Mouse (Mus musculus): ENCODE measurements around the gene Tmem150b. TPM values are rescaled to one million over a fixed set of nuclear protein-coding genes. Genes with fewer than 3 reads are reported as not detected.

The Tmem150b gene
- total and polyA plus RNA-seq, 3 experiments: 0.31 to 1.4 TPM; not detected in 1

- Histone ChIP-seq H3K27me3 (ENCODE audit: control insufficient read depth in 1 of 2, insufficient read depth in 2 of 2, low read length in 2 of 2) (no peaks in the 10 kb centered on the region), H3K4me3 (ENCODE audit: control insufficient read depth in 1 of 2, insufficient read depth in 1 of 2, low read depth in 2 of 2, low read length in 2 of 2) (no peak overlapping the region), H3K9ac (ENCODE audit: control insufficient read depth, low read depth, low read length, poor library complexity, severe bottlenecking) (no peak overlapping the region), H3K36me3 (ENCODE audit: control insufficient read depth in 1 of 2, insufficient read depth in 2 of 2, low read length in 2 of 2) (peaks cover 7 to 15% of the 10 kb centered on the region in 2 experiments), H3K9me3 (replicated peaks; ENCODE audit: insufficient read depth, low read length) (no peaks in the 10 kb centered on the region), H3K79me2 (ENCODE audit: control insufficient read depth, insufficient read depth, low read length, poor library complexity) (no peaks in the 10 kb centered on the region), H3K4me1 (ENCODE audit: control insufficient read depth in 1 of 2, insufficient read depth in 2 of 2, low read length in 2 of 2) (peaks cover 12 to 16% of the 10 kb centered on the region in 2 experiments), H3K27ac (ENCODE audit: control insufficient read depth, low read depth, low read length) (no peak overlapping the region)
- no peak for TF ChIP-seq USF2 (IDR thresholded peaks at IDR 0.05; ENCODE audit: borderline replicate concordance in 1 of 2, insufficient read depth in 1 of 2, low read depth in 1 of 2, low read length in 2 of 2)
- TF ChIP-seq MYC (IDR thresholded peaks at IDR 0.05; ENCODE audit: low read depth, low read length): no peak
- TF ChIP-seq KAT2A (conservative IDR thresholded peaks at IDR 0.05; ENCODE audit: low read depth, low read length): no peak
- no peak for TF ChIP-seq POLR2A (IDR thresholded peaks at IDR 0.05; ENCODE audit: control insufficient read depth in 1 of 2, insufficient read depth in 1 of 2, low read depth in 1 of 2, low read length in 2 of 2, poor library complexity in 1 of 2)
- TF ChIP-seq ZNF384 (IDR thresholded peaks at IDR 0.05; ENCODE audit: low read depth, low read length): no peak
- no peak for TF ChIP-seq ETS1 (IDR thresholded peaks at IDR 0.05; ENCODE audit: low read depth, low read length)
- no peak for TF ChIP-seq UBTF (IDR thresholded peaks at IDR 0.05; ENCODE audit: borderline replicate concordance, insufficient read depth, low read depth, low read length)
- TF ChIP-seq NELFE (IDR thresholded peaks at IDR 0.05; ENCODE audit: low read depth, low read length): no peak
- TF ChIP-seq SMC3 (IDR thresholded peaks at IDR 0.05; ENCODE audit: low read depth, low read length): no peak
- TF ChIP-seq ZC3H11A (IDR thresholded peaks at IDR 0.05; ENCODE audit: low read depth, low read length): no peak
- DNase-seq (ENCODE audit: low read depth, low spot score): no peak
Observed at GRCm38 (mm10) chr7:4674114-4674731, 50.8 kb downstream of the Tmem150b start.

- H3K27ac ChIP-seq (ENCODE audit: control insufficient read depth, low read depth, low read length): no peak overlapping the region
- H3K9ac ChIP-seq (ENCODE audit: control insufficient read depth, low read depth, low read length, poor library complexity, severe bottlenecking): no peak overlapping the region
- no peak overlapping the region for H3K4me3 ChIP-seq (ENCODE audit: control insufficient read depth in 1 of 2, insufficient read depth in 1 of 2, low read depth in 2 of 2, low read length in 2 of 2)
- no peaks in the 10 kb centered on the region for H3K27me3 ChIP-seq (ENCODE audit: control insufficient read depth in 1 of 2, insufficient read depth in 2 of 2, low read length in 2 of 2)
- peaks cover 12 to 16% of the 10 kb centered on the region in 2 experiments for H3K4me1 ChIP-seq (ENCODE audit: control insufficient read depth in 1 of 2, insufficient read depth in 2 of 2, low read length in 2 of 2)
- peaks cover 8 to 15% of the 10 kb centered on the region in 2 experiments for H3K36me3 ChIP-seq (ENCODE audit: control insufficient read depth in 1 of 2, insufficient read depth in 2 of 2, low read length in 2 of 2)
- no peak for DNase-seq (ENCODE audit: low read depth, low spot score)
- no peaks in the 10 kb centered on the region for H3K9me3 ChIP-seq (replicated peaks; ENCODE audit: insufficient read depth, low read length)
- H3K79me2 ChIP-seq (ENCODE audit: control insufficient read depth, insufficient read depth, low read length, poor library complexity): no peaks in the 10 kb centered on the region
- TF ChIP-seq USF1 (IDR thresholded peaks at IDR 0.05; ENCODE audit: low read depth, low read length) (no peak), SIN3A (IDR thresholded peaks at IDR 0.05; ENCODE audit: low read length) (no peak), ZMIZ1 (IDR thresholded peaks at IDR 0.05; ENCODE audit: low read depth, low read length) (no peak), MAX (IDR thresholded peaks at IDR 0.05; ENCODE audit: low read length) (no peak)
Observed at GRCm38 (mm10) chr7:4671956-4672355, 53.1 kb downstream of the Tmem150b start.

Measured in MEL (cell line).